Mouse (Mus musculus) urinary bladder, postnatal 36 days (tissue): ENCODE data around the gene Fibin.

Source experiments
- DNase-seq, 2 experiments: peaks; one replicate each; pipeline ENCODE4 v3.0.0; 2022; ENCODE audit warnings: low spot score in 2 of 2, mixed read lengths in 1 of 2

Gene Fibin

GRCm38 (mm10) chr2:110314074-110314473 is 48.9 kb downstream of the Fibin start:
- no peak for DNase-seq

GRCm38 (mm10) chr2:110313305-110313824 is 49.6 kb downstream of the Fibin start:
- DNase-seq = no peak
